Mouse (Mus musculus) liver, embryonic 14.5 days (tissue): ENCODE measurements around the gene Ift20. TPM values are rescaled to one million over a fixed set of nuclear protein-coding genes. Genes with fewer than 3 reads are reported as not detected.
"Not testable (repeated sequence)": the region's sequence is repeated elsewhere in the genome, so short reads cannot be mapped to it uniquely, and the experiment has no call there.

Experiments
- ATAC-seq: fragments of 200-750 bp; cut with Nextera tagmentation; 2 replicates; pipeline ENCODE4 v1.8.0; 2017; ENCODE audit warnings: moderate number of reproducible peaks, mild to moderate bottlenecking, moderate library complexity; ENCODE audit not compliant: insufficient read depth
- DNase-seq, 3 experiments: peaks; one replicate each; pipeline ENCODE4 v3.0.0-alpha.2; 2012 to 2013; ENCODE audit warnings: low read depth in 3 of 3, low spot score in 3 of 3
- H3K27ac ChIP-seq: fragments of 300-500 bp; sonication (generic); 2 replicates; pipeline ENCODE4 v1.5.1; 2014; ENCODE audit warnings: moderate library complexity, mild to moderate bottlenecking, control low read depth, inconsistent platforms
- H3K27me3 ChIP-seq: fragments of 300-500 bp; sonication (generic); 2 replicates; pipeline ENCODE4 v1.6.1; 2014; ENCODE audit warnings: mild to moderate bottlenecking, low read length, moderate library complexity; ENCODE audit not compliant: control insufficient read depth, insufficient read depth
- H3K36me3 ChIP-seq: fragments of 300-500 bp; sonication (generic); replicated peaks from 2 replicates; pipeline ENCODE4 v1.6.1; 2014; ENCODE audit warnings: low read depth; ENCODE audit not compliant: control insufficient read depth, insufficient read depth
- H3K4me1 ChIP-seq, 2 experiments: fragments of 200-500 bp in 1 of 2; fragments of 300-500 bp in 1 of 2; sonication (generic) in 1 of 2; replicated peaks; 2 replicates each; pipeline ENCODE4 v1.6.1; 2012 to 2014; ENCODE audit warnings: antibody characterized with exemption in 1 of 2, inconsistent platforms in 1 of 2, low read length in 1 of 2; ENCODE audit not compliant: control insufficient read depth in 2 of 2, insufficient read depth in 2 of 2
- H3K4me2 ChIP-seq: fragments of 300-500 bp; sonication (generic); 2 replicates; pipeline ENCODE4 v1.6.1; 2014; ENCODE audit warnings: low read depth, mild to moderate bottlenecking, control low read depth, moderate library complexity
- H3K4me3 ChIP-seq, 2 experiments: fragments of 200-500 bp in 1 of 2; fragments of 300-500 bp in 1 of 2; sonication (generic) in 1 of 2; 2 replicates each; pipeline ENCODE4 v1.5.1; 2012 to 2014; ENCODE audit warnings: low read depth in 2 of 2, low read length in 2 of 2, mild to moderate bottlenecking in 2 of 2, control low read depth in 1 of 2, inconsistent platforms in 1 of 2, moderate library complexity in 1 of 2; ENCODE audit not compliant: insufficient read depth in 1 of 2
- H3K9ac ChIP-seq: fragments of 300-500 bp; sonication (generic); replicated peaks from 2 replicates; pipeline ENCODE4 v1.6.1; 2014; ENCODE audit warnings: mild to moderate bottlenecking, control low read depth, moderate library complexity
- H3K9me3 ChIP-seq: fragments of 300-500 bp; sonication (generic); 2 replicates; pipeline ENCODE4 v1.6.1; 2016; ENCODE audit warnings: low read length, mixed read lengths; ENCODE audit not compliant: control insufficient read depth
- CTCF ChIP-seq: IDR thresholded peaks from 2 replicates; pipeline ENCODE4 v1.5.1; 2016; ENCODE audit warnings: antibody characterized with exemption, low read depth, control low read depth
- EP300 ChIP-seq: IDR thresholded peaks from 2 replicates; pipeline ENCODE4 v1.6.1; 2016; ENCODE audit warnings: antibody characterized with exemption, low read depth
- WGBS: fragments of 180-500 bp; shearing (Covaris S2); extraction: QIAGEN DNeasy Blood & Tissue Kit; methylation state at CpG from one replicate; pipeline ENCODE4 v1.1.7; 2014; ENCODE audit not compliant: insufficient replicate concordance; 5-methylcytosine and 5-hydroxymethylcytosine counted together
- polyA plus RNA-seq, 2 experiments: library from polyadenylated mRNA; depleted of rRNA in 1 of 2; stranded (reverse) in 1 of 2; unstranded in 1 of 2; fragments of >200 nt; fragmentation: Nextera tagmentation in 1 of 2; extraction: Ambion mirVana in 1 of 2; gene quantifications; 2 replicates each; pipeline versions ENCODE4 v1.2.1 to v1.2.3; 2012 to 2014

Ift20 gene
- polyA plus RNA-seq, 2 experiments, result 41.7 to 77.8 TPM

GRCm38 (mm10) chr11:78569806-78570205 is 33.6 kb downstream of the Ift20 start:
- ATAC-seq, result no peak
- WGBS, result 35% methylated on average over 3 of the region's 3 CpGs
- H3K27me3 ChIP-seq, result no peaks in the 10 kb centered on the region
- no peak overlapping the region for H3K4me3 ChIP-seq
- no peaks in the 10 kb centered on the region for H3K36me3 ChIP-seq
- TF ChIP-seq EP300 (no peak), CTCF (no peak)
- DNase-seq, result no peak
- H3K9ac ChIP-seq, result no peak overlapping the region
- H3K4me1 ChIP-seq, result peaks cover 0 to 9% of the 10 kb centered on the region in 2 experiments; a peak in 2 of 4 replicates
- no peaks in the 10 kb centered on the region for H3K9me3 ChIP-seq
- H3K27ac ChIP-seq, result no peak overlapping the region
- no peak overlapping the region for H3K4me2 ChIP-seq

GRCm38 (mm10) chr11:78571441-78571840 is 35.3 kb downstream of the Ift20 start:
- Histone ChIP-seq H3K9me3 (no peaks in the 10 kb centered on the region), H3K4me1 (peaks cover 0 to 10% of the 10 kb centered on the region in 2 experiments; a peak in 2 of 4 replicates), H3K27ac (no peak overlapping the region), H3K36me3 (no peaks in the 10 kb centered on the region), H3K27me3 (no peaks in the 10 kb centered on the region), H3K4me2 (no peak overlapping the region), H3K4me3 (no peak overlapping the region), H3K9ac (no peak overlapping the region)
- TF ChIP-seq EP300 (no peak), CTCF (no peak)
- DNase-seq (no peak), ATAC-seq (no peak)
- WGBS, result 88% methylated on average over 8 of the region's 8 CpGs

GRCm38 (mm10) chr11:78571854-78572253 is 35.7 kb downstream of the Ift20 start:
- no peak for DNase-seq
- Histone ChIP-seq H3K9ac (no peak overlapping the region), H3K27me3 (no peaks in the 10 kb centered on the region), H3K36me3 (no peaks in the 10 kb centered on the region), H3K4me1 (peaks cover 0 to 8% of the 10 kb centered on the region in 2 experiments; a peak in 2 of 4 replicates), H3K27ac (no peak overlapping the region), H3K4me2 (no peak overlapping the region), H3K4me3 (no peak overlapping the region), H3K9me3 (no peaks in the 10 kb centered on the region)
- no peak for TF ChIP-seq EP300
- no peak for TF ChIP-seq CTCF
- no peak for ATAC-seq
- 45% methylated on average over 6 of the region's 6 CpGs for WGBS

GRCm38 (mm10) chr11:78574031-78574430 is 37.9 kb downstream of the Ift20 start:
- not testable (repeated sequence) for H3K9ac ChIP-seq, H3K4me3 ChIP-seq, H3K4me1 ChIP-seq, H3K9me3 ChIP-seq, H3K27ac ChIP-seq, H3K4me2 ChIP-seq, H3K27me3 ChIP-seq, H3K36me3 ChIP-seq, ATAC-seq, DNase-seq
- WGBS, result 86% methylated on average over 3 of the region's 4 CpGs

- Histone ChIP-seq H3K27me3 (no peaks in the 10 kb centered on the region), H3K27ac (no peak overlapping the region), H3K9ac (no peak overlapping the region), H3K36me3 (no peaks in the 10 kb centered on the region), H3K4me3 (no peak overlapping the region), H3K9me3 (no peaks in the 10 kb centered on the region), H3K4me1 (peaks cover 0 to 5% of the 10 kb centered on the region in 2 experiments; a peak in 1 of 4 replicates), H3K4me2 (no peak overlapping the region)
- 59% methylated on average over 3 of the region's 3 CpGs for WGBS
- TF ChIP-seq CTCF (no peak), EP300 (no peak)
- DNase-seq (no peak), ATAC-seq (no peak)
Observed at GRCm38 (mm10) chr11:78574536-78574935, 38.4 kb downstream of the Ift20 start.
